Mouse (Mus musculus) kidney, postnatal 14 days (tissue): ENCODE results near the gene Xxylt1.

Experiments
- DNase-seq: peaks from one replicate; pipeline ENCODE4 v3.0.0; 2022; ENCODE audit warnings: mixed read lengths

Gene Xxylt1

GRCm38 (mm10) chr16:30944886-30945285, 136.3 kb downstream of the Xxylt1 start:
- DNase-seq = peak; percentile 71

- DNase-seq = no peak
Measured at GRCm38 (mm10) chr16:30943919-30944318, 137.3 kb downstream of the Xxylt1 start.

GRCm38 (mm10) chr16:30940699-30941098, 140.5 kb downstream of the Xxylt1 start:
- no peak for DNase-seq

DNA sequence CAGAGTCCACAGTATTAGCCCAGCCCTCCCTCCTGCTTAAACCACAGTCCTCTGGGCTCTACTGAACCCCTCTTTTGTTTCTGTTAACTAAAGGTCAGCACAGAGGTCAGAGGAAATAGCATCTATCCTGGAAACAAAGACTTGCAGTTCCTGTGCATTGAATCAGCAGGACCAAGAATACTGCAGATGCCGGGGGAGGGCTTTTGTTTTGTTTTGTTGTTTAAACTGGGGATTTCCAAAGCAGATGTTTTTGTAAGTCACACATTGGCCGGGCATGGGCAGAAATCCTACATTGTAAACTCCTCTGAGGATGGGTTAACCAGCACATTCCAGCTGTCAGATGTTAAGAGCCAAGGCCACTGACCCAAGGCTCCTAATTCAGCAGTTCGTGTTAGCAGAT, 141.3 kb downstream of the Xxylt1 start:
- DNase-seq = peak; percentile 64

DNA sequence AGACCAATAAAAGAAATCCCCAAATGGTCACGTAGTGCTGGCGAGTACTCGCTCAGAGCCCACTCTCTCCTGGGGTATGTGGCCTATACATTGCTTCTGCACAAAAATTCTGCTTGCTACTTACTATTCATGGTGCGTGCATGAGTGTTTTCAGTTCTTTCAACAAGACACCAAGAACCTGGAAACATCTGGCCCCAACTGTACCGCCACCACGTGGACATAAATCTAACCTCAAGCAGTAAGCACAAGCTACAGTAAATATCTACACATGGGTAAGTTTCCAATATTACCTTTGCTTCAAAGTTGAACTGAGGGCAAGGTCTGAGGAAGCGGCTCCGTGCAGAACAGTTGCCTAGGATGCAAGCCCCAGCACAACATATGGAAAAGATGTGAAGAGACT, 142.0 kb downstream of the Xxylt1 start:
- no peak for DNase-seq

- no peak for DNase-seq
Measured at GRCm38 (mm10) chr16:30938664-30939063, 142.6 kb downstream of the Xxylt1 start.

GRCm38 (mm10) chr16:30937665-30938064, 143.6 kb downstream of the Xxylt1 start:
- no peak for DNase-seq

- DNase-seq = no peak
Measured at GRCm38 (mm10) chr16:30936471-30936870, 144.8 kb downstream of the Xxylt1 start.

DNA sequence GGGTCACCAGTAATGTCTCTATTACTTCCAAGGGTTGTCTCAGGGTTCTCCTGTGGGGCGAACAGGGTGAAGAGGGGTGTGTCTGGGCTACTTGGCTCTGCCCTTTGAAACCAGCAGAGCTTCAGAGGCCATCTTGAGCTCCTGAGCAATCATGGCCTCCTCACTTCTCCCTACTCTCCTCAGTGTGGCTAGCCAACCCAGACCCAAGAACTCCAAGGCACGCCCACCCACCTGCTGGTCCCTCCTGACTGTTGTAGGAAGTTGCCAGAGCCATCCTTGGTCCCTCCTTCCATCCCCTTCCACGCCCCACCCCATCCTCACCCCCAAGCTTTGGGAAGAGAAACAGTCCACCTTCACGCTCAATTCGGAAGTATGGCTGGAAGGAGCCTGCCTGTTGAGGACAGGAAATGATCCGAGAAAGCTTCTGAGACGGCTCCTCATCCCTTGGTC, 145.2 kb downstream of the Xxylt1 start:
- no peak for DNase-seq

DNA sequence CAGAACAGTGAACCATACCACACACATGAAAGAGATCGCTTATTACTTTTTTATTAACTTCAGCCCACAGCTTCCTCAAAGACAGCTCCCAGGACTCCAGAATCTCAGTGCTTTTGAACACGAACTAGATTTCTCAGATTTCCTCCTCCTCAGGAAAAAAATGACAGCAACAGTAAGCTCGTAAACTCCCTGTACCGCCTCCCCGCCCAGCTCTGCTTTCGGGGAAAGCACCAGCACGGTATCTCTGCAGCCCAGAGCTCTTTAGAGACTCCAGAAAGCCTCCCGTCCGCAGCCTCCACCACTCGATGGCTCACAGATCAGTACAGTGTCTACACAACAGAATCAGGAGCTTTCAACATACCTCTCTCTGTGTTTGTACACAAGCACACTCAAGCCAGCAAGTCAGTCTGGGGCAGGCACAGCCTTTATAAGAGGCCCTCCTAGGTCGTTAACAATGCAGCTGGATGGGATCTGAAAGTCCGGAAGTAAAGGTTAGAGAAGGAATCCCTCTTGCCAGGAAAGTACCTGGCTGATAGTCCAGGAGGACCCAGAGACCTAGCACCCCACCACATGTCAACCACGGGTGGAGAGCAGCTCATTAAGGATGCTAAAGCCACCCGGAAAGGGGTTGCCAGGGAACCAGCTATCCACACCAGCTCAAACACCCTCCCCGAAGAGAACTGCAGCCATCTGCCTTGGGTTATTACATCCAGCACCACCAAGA, 146.1 kb downstream of the Xxylt1 start:
- no peak for DNase-seq

DNA sequence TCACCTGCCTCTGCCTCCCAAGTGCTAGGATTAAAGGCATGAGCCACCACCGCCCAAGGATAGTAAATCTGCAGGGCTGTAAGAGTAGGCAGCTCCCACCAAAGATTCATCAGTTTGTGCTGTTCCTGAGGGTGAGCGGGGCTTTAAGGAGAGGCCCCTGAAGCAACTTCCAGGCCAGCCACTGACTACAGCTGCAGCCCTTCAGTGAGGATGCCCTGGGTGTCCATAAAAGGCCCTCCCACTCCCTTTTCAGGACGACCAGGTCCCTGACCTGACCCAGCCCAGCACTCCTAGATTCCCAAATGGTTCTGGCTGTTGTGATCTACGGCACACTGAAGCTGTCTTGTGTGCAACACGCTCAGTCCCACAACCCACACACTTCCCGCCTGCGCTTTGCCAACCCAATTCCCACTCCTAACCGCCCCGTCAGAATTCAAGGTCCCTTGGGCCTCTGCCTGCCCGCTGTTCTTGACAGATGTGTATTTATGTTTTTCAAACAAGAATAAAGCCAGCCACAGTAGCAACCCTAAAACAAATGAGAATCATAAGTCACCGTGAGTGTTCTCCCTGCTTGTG, 146.9 kb downstream of the Xxylt1 start:
- no peak for DNase-seq

DNA sequence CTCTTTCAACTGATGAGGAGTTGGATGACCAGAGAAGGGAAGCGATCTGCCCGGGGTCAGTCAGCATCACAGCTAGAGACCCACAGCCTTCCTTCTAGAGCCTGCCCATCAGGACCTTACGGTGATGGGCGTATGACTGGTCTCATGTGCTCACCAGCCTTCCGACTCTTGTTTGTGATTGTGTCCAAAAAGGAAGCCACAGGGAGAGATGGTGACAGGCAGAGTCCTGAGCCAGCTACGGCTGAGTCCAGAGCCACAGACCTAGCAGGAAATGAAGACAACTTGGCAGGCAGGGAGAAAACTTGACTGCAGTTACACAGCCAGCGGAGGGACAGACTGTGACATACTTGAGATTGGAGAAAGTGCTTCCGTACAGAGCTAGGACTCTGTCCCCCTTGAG, 147.9 kb downstream of the Xxylt1 start:
- DNase-seq = no peak

DNA sequence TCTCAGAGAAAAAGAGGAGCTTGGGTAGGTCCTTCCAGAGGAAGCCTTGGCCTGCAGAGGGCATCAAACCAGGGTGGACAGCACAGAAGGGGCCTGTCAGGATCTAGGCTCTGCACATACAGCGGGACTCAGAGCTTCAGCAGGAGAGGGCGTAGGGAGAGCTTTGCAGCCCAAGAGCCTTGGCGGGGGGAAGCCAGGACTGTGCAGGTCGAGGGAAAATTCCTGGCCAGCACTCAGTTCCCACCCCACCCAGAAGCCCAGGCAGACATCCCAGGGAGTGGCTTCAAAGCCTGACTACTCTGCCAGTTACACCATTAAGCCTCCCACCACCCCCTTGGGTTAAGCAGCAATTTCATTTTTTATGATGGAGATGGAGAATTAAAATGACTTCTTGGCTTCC, 148.4 kb downstream of the Xxylt1 start:
- no peak for DNase-seq

- no peak for DNase-seq
Measured at GRCm38 (mm10) chr16:30932196-30932595, 149.0 kb downstream of the Xxylt1 start.

- no peak for DNase-seq
Measured at GRCm38 (mm10) chr16:30929165-30929564, 152.1 kb downstream of the Xxylt1 start.

GRCm38 (mm10) chr16:30928076-30928750, 153.0 kb downstream of the Xxylt1 start:
- no peak for DNase-seq

DNA sequence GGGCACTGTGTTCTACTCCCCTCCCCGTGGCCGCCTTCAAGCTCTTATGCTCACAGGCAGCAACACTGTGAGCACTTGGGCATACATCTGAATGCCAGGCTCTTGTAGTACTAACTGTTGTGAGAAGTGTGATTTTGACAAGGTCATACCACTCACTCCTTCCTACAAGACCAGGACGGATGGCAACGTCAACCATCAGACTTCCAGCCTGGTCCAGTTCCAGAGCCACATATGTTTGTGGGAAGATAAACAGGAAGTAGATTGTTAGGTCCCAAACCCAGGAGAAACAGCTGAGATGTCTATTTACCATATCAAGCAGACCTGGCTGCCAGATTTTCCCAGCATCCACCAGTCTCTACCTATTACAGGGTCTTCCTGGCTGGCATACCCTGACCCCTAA, 155.7 kb downstream of the Xxylt1 start:
- no peak for DNase-seq

- no peak for DNase-seq
Measured at GRCm38 (mm10) chr16:30923899-30924298, 157.3 kb downstream of the Xxylt1 start.

- DNase-seq = no peak
Measured at GRCm38 (mm10) chr16:30922548-30922947, 158.7 kb downstream of the Xxylt1 start.

DNA sequence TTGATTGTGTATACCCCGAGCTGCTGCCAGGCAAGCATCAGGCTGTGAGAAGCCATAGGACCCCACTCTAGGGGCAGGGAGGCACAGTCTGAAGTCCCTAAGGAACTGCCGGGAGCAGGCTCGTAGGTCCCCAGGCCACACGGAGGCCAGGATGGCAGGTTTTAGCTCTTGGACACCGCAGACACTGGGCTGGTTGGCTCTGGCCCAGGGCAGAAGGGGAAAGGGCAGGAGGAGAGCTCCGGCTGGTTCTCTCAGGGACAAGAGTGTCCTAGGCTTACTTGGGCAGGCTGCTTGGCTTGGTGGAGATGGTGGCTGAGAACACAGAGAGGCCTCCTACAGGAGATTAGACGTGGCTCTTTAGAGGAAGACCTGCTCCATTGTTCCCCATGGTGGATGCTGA, 162.4 kb downstream of the Xxylt1 start:
- no peak for DNase-seq

DNA sequence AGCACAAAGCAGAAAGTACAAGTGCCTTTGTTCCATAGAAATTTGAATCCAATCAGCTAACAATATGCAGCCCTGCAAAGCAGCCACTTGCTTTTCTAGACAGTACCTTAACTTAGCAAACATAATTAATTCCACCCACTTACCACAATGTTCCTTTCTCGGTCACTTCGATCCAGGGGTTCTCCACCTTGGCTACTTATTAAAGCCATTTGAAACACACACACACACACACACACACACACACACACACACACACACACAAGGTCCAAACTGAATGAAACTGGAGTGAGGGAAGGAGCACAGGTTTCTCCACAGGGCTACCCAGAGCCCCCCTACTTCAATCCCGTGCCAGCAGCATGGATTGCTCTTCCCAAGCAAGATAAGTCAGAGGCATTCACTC, 164.3 kb downstream of the Xxylt1 start:
- peak; percentile 47 for DNase-seq

GRCm38 (mm10) chr16:30915611-30916220, 165.5 kb downstream of the Xxylt1 start:
- no peak for DNase-seq
